Mouse (Mus musculus) skeletal muscle tissue, adult 2 months (tissue): ENCODE measurements around the gene Cyb5b.
"Not testable (repeated sequence)": the region's sequence is repeated elsewhere in the genome, so short reads cannot be mapped to it uniquely, and the experiment has no call there.

Source experiments
- DNase-seq: peaks from one replicate; pipeline ENCODE4 v3.0.0-alpha.2; 2012; ENCODE audit warnings: low read depth, low spot score

Cyb5b gene

GRCm38 (mm10) chr8:107167848-107168247, 17.4 kb downstream of the Cyb5b start:
- DNase-seq = peak; percentile 81

DNA sequence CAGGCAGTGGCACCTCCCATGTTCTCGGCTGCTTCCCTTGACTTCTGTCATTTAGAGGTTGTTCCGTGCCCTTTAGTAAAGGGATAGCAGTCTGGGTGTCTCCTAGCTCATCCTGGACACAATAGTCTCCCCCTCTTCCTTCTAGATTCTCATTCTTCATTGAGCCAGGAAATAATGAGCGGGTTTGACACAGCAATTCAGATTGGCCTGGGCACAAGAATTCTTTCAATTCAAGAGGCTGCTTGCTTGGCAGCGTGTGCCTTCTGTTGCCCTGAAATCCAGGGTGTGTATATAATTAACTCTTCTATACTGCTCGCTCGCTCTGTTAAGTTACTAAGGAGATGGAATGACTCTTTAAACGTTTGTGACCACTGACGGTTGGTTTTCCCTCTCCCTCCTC, 21.7 kb downstream of the Cyb5b start:
- no peak for DNase-seq

GRCm38 (mm10) chr8:107172969-107173645, 22.7 kb downstream of the Cyb5b start:
- no peak for DNase-seq

DNA sequence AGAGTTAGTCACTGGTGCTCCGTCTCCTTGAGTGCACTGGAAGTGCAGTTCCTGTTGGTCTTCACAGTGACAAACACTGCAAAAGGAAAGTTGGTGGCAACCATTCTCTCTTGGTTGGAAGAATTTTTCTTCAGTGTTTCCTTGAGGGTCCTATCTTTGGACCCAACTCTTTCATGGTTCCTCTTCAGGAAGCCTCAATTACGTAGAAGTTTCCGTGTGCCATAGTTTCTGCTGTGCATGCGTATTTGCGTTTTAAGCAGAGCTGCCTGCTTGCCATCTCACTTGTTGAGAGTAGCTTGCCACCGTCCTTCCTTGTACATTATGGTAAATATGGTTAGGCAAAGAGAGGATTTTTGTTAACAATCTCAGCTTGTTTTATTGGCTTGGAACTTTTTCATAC, 30.7 kb downstream of the Cyb5b start:
- no peak for DNase-seq

DNA sequence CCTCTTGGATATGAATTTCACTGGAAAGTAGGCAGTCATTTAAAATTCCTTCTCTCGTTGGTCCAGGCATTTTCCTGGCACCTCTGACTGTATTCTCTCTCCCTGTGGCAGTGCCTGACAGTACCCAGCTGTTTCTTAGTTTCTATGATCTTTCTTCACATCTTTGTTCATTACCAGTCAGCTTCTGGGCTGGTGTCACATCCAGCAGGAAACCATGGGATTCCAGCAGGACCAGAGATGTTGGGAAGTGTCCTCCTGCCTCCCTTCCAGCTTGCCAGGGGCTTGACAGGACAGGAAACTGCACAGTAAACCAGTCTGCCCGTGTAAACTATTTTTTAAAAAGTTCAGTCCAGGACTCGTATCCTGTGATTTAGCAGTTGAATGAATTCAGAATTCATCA, 34.6 kb downstream of the Cyb5b start:
- no peak for DNase-seq

DNA sequence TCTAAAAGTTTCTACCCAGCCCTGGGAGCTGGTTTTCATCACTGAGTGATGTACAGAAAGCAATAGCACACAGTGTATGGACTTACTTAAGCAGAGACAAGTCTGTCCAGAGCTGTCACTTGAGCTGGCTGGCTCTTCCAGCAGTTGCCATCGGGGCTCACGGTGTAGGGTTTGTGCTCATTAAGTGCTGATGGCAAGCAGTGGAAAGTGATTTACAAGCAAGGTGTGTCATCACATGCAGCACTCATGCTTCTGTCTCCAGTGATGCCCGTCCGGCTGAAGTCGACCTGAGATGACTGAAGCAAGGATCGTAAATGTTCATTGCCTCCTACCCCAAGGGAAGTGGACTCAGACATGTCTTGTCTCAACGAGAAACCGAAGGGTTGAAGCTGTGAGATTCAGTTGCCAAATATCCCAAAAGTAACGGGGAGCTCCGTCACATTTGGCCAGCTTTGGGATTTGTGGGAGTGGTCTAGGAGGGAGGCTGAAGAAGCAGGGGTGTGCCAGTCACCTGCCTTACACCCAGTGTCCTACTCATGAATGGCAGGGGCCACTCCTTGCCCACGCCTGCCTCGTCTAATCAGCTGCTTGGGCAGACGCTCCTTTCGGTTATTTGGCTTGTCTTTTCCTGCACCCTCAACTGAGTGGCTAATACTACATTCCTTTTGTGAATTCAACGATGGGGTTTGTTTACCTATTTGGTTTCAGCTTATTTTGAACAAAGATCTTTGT, 36.4 kb downstream of the Cyb5b start:
- DNase-seq = peak; percentile 63

- no peak for DNase-seq
Measured at GRCm38 (mm10) chr8:107187631-107188030, 37.2 kb downstream of the Cyb5b start.

DNA sequence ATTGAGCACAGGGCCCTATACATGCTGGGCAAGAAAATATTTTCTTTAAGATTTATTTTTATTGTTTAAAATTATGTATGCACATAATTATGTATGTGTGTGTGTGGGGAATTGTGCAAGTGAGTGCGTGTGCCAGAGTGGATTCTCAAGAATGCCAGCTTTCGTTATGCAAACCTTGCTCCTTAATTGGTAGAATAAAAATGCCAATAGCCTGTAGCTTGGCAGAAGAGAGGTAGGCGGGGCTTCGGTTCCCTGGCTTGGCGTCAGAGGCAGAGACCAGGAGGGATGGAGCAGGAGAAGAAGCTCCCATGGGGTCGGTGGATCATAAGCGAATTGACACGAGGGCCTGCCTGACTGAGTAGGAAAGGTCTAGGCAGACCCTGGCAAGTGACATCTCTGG, 42.2 kb downstream of the Cyb5b start:
- DNase-seq = no peak

DNA sequence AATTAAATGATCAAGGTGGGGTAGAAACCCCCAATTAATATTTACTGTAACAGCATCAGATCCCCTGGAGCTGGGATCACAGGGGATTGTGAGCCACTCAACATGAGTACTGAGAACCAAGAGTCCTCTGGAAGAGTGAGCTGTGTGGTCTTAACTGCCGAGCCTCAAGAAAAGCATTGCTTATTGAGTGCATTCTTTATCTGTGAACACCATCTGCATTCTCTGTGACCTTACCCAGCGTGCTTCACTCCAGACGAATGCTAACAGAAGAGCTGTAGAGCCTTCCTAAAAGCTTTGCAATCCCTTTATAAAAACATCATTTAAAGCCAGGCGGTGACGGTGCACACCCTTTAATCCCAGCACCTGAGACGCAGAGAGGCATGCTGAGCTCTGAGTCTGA, 42.9 kb downstream of the Cyb5b start:
- no peak for DNase-seq

DNA sequence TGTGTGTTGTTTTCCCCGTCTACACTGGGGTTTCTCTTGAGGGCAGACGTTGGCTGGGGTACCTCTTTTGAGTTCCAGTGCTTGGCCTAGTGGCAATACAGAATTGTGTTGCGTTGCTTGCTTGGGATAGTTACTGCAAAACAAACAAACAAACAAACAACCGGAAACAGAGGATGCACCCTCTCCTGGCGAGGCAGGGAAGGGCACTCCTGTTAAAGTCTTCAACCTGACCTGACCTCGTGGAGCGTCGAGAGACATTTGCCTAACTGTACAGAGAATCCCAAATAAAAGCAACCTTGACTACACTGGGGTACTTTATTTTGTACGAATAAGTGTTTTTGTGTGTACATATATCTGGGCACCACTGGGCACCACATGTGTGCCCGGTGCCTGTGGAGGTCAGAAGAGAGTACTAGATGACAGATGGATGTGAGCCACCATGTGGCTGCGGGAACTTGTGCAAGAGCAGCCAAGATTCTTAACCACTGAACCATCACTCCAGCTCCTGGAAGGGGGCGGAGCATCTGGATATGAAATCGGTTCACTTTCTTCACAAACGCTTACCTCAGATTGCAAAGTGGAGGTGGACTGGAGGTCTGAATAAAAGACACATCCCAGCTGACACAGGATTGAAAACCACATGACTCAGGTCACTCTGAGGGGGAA, 44.5 kb downstream of the Cyb5b start:
- no peak for DNase-seq

DNA sequence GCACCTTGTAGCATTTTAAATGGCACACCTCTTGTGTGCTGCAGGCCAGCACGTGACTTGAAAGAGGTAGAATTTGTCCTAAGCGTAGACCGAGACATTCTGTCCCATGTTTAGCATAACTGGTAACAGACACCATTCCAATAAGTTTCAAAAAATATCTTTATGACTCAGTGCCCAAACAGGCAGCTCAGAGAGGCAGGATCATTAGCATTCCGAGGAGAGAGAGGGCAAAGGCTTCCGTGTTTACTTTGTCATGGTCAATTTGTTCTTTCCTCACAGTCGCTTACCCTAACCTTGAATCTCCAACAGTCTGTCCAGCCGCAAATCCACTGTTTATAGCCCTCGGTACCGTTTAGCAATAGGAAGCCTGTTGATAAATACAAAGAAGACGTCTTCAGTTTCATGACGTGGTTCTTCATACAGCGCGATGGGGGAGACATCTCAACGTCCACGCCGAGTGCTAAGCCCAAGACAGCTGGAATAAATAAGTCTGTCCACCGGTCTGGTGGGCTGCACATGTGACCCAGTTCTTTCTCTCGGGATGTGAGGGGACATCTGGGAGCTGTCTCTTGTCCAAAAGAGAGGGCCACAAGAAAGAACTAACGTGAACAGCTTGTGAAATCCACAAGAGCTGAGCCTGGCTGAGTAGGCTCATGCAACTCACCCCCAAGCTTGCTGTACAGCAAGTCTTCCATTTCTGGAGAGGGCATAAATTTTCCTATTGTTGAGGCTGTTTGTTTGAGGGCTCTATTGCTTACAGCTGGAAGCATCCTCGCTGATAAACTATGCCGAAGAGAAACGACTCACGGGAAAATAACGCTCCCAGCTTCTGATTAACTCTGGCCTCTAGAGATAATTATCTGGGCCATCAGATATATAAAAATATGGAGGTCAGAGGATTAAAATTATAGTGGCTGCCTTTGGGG, 47.7 kb downstream of the Cyb5b start:
- DNase-seq = no peak

DNA sequence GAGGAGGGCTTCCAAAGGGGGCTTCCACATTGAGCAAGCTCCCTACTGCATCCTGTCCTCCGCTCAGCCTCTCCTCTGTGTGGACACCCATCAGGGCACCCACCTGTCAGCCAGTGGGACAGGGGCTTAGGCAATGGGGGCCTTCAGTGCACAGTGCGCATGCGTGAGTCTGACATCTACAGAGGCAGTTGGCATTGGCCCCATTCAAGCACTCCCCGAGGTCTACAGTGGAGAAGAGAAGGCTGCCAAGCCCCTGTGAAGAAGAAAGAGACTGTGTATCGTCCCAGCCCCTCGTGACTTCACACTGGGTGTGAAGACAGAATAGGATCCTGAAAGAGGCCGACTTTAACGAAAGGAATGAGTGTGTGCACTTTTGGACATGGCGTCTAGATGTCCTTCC, 54.7 kb downstream of the Cyb5b start:
- no peak for DNase-seq

DNA sequence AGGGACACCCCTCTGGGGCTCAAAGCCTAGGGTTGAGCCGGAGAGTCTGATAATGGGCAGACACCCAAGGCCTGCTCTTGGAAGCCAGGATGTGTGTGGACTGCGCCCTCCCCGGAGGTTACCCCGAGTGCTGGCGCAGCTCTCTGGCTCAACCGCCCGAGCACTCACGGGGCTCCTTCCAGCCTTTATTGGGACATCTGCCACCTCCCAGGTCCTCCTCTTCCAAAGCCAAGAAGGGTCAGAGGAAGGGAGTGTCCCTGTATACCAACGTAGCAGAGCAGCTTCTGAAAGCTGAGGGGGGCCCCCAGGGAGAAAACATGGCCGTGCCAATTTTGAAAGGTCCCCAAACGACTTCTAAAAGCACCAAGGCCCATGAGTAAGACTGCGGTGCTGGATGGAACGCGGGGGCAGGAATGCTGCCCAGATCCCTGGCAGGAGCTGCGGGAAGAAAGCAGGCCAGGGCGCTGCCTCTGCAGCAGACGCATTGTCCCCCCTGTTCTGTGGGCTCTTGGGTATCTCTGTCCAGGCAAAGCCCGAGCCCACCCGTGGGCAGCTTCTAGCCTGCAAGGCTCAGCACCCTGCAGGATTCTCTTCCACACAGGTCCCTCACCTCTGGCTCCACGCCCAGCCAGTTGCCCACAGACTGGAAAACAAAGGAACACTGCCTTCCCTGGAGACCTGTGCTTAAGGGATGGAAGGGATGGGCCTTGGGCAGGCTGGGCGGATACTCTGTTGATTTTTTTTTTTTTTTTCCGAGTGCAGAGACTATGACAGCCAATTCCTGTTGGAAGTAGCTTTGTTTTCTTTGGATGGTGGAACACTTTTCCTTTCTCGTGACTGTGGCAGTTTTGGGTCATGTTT, 55.5 kb downstream of the Cyb5b start:
- peak; percentile 88 for DNase-seq

GRCm38 (mm10) chr8:107206782-107207525, 56.5 kb downstream of the Cyb5b start:
- no peak for DNase-seq

DNA sequence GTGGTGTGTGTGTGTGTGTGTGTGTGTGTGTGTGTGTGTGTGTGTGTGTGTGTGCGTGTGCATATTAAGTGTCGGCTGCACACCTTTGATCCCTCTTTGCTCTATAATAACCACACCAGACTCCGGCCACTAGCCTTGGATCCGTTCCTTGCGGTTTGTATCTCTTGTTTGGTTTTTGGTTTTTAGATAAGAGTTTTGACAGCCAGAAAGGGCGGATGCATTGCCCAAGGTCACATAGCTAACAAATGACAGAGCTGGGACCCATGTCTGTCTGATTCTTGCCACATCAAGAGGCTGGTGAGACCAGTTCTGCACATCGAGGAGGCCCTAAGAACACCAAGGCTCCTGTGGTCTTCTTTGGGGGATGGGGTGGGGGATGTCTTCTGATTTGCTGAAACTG, 58.7 kb downstream of the Cyb5b start:
- no peak for DNase-seq

- no peak for DNase-seq
Measured at GRCm38 (mm10) chr8:107212006-107212405, 61.6 kb downstream of the Cyb5b start.

DNA sequence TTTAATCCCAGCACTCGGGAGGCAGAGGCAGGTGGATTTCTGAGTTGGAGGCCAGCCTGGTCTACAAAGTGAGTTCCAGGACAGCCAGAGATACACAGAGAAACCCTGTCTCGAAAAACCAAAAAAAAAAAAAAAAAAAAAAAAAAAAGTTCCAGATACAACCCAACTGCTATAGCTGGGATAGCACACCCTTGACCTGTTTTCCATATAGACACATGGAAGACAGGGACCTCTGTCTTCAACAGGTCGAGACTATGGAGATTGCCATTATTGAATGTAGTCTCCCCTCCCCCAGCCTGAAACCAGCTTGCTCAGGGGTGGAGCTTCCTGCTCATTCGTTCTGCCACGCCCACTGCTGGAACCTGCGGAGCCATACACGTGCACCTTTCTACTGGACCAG, 66.8 kb downstream of the Cyb5b start:
- DNase-seq = not testable (repeated sequence)

DNA sequence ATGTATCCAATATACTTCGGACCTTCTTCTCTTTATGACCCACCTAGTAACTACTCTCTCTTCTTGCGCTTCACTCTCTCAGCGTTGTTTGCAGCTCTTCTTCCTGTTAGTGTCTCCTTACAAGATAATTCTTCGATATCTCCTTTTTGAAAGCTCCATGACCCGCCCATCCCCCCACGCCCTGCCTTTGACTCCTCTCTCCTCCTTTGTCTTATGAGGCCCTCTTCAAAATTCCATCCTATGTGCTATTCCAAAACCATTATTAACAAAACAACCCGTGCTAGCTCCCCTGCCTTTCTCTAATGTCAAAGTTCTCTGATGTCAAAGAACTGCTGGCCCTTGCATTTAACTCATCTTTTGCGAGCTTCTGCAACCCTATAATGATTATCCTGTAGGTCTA, 67.7 kb downstream of the Cyb5b start:
- DNase-seq = no peak

- DNase-seq = no peak
Measured at GRCm38 (mm10) chr8:107219078-107219477, 68.6 kb downstream of the Cyb5b start.
